Mouse (Mus musculus): ENCODE results near the gene Kcnq1.

GRCm38 (mm10) chr7:143093847-143094246, 12.3 kb upstream of the Kcnq1 start:
- no peak for TF ChIP-seq POLR2A (IDR thresholded peaks at IDR 0.05; ENCODE audit: borderline replicate concordance, insufficient read depth, low read length)
- TF ChIP-seq CTCF (IDR thresholded peaks at IDR 0.05; ENCODE audit: borderline replicate concordance, insufficient read depth, low read depth, low read length), result no peak
